Mouse (Mus musculus) erythroblast, embryonic 14.5 days (primary cell): ENCODE measurements around the gene Cand2. TPM values are rescaled to one million over a fixed set of nuclear protein-coding genes. Genes with fewer than 3 reads are reported as not detected.

Experiments
- H3K27me3 ChIP-seq: 2 replicates; pipeline ENCODE4 v1.6.1; 2012; ENCODE audit warnings: inconsistent platforms; ENCODE audit not compliant: control insufficient read depth
- H3K36me3 ChIP-seq: 2 replicates; pipeline ENCODE4 v1.6.1; 2012; ENCODE audit warnings: mild to moderate bottlenecking, inconsistent platforms; ENCODE audit not compliant: control insufficient read depth
- H3K4me1 ChIP-seq: 2 replicates; pipeline ENCODE4 v1.6.1; 2012; ENCODE audit warnings: inconsistent platforms; ENCODE audit not compliant: control insufficient read depth
- H3K4me3 ChIP-seq: replicated peaks from 2 replicates; pipeline ENCODE3; 2012; ENCODE audit warnings: moderate library complexity, mild to moderate bottlenecking, inconsistent platforms
- H3K9me3 ChIP-seq: 2 replicates; pipeline ENCODE4 v1.6.1; 2012; ENCODE audit warnings: low read length, inconsistent platforms, mixed read lengths; ENCODE audit not compliant: control insufficient read depth
- GATA1 ChIP-seq: IDR thresholded peaks from 2 replicates; pipeline ENCODE4 v1.6.1; 2012; ENCODE audit warnings: low read length, inconsistent platforms, mixed read lengths
- TAL1 ChIP-seq: IDR thresholded peaks from 3 replicates; pipeline ENCODE4 v1.6.1; 2012; ENCODE audit warnings: low read length, inconsistent platforms, mixed read lengths
- polyA plus RNA-seq: library from polyadenylated mRNA; stranded (reverse); fragments of >175 nt; gene quantifications from 2 replicates; pipeline ENCODE4 v1.2.3, GENCODE M21; 2012

The Cand2 gene
- polyA plus RNA-seq, 1 experiment: 0.03 TPM

- no peak overlapping the region for H3K4me3 ChIP-seq
- H3K27me3 ChIP-seq: no peaks in the 10 kb centered on the region; the same call in 1 of the 2 replicates
- no peaks in the 10 kb centered on the region for H3K36me3 ChIP-seq
- peaks cover 42% of the 10 kb centered on the region for H3K4me1 ChIP-seq
- TF ChIP-seq TAL1: no peak
- no peak for TF ChIP-seq GATA1
- no peaks in the 10 kb centered on the region for H3K9me3 ChIP-seq
Observed at GRCm38 (mm10) chr6:115833861-115834260, 59.5 kb downstream of the Cand2 start.

- Histone ChIP-seq H3K9me3 (no peaks in the 10 kb centered on the region), H3K4me1 (peaks cover 26% of the 10 kb centered on the region), H3K4me3 (peak within 1 kb of the TSS; percentile 53), H3K27me3 (no peaks in the 10 kb centered on the region; the same call in 1 of the 2 replicates), H3K36me3 (peaks cover 33% of the 10 kb centered on the region)
- TF ChIP-seq GATA1 (no peak), TAL1 (no peak)
Observed at GRCm38 (mm10) chr6:115838161-115838597, 63.8 kb downstream of the Cand2 start, which contains the start of gene Efcab12. Gene Efcab12, minus strand, starts transcription at chr6:115838412.

- Histone ChIP-seq H3K36me3 (peaks cover 38% of the 10 kb centered on the region), H3K4me1 (peaks cover 26% of the 10 kb centered on the region), H3K9me3 (no peaks in the 10 kb centered on the region), H3K27me3 (no peaks in the 10 kb centered on the region; the same call in 1 of the 2 replicates), H3K4me3 (peak overlapping the region; percentile 53)
- TF ChIP-seq GATA1 (no peak), TAL1 (no peak)
Observed at GRCm38 (mm10) chr6:115838745-115839144, 64.4 kb downstream of the Cand2 start.

DNA sequence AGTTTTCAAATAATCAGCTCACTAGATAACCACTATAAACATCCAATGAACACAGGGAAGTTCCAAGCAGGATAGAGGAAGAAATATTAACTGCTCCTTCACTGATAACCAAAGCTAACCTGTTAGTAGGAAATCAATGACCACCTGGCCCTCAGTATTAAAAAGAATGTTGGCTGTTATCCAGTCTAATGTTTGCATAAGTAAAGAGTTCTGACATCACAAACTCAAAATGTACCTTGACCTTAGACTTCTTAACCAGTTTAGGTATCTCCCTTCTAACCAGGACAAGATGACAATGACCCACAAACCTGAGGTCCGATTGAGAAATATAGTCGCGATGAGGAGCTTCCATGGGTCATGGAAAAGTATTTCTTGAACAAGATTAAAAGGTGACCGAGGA, 70.7 kb downstream of the Cand2 start:
- Histone ChIP-seq H3K36me3 (peaks cover 90% of the 10 kb centered on the region), H3K4me1 (peaks cover 6% of the 10 kb centered on the region), H3K9me3 (no peaks in the 10 kb centered on the region), H3K27me3 (no peaks in the 10 kb centered on the region), H3K4me3 (no peak overlapping the region)
- TF ChIP-seq TAL1: no peak
- TF ChIP-seq GATA1: no peak

DNA sequence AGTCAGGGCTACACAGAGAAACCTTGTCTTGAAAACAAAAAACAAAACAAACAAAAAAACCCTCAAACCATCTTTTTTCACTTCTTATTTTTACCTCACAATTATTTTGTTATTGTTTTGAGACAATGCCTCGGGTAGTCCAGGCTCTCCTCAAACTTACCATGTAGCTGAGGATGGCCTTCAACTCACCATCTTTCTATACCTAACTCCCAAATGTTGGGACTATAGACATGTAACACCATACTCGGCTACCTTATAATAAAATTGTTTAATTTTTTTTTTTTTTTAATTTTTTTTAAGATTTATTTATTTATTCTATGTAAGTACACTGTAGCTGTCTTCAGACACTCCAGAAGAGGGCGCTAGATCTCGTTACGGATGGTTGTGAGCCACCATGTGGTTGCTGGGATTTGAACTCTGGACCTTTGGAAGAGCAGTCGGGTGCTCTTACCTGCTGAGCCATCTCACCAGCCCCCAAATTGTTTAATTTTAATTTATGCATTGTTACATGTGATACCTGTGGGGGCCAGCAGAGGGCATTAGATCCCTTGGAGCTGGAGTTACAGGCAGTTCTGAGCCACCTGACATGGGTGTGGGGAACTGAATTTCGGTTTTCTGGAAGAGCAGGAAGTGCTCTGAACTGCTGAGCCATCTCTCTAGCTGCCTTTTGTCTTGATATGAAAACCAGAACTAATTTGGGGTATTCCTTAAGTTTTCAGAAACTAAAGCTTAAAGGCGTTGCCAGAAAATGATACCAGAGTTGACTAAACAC, 72.5 kb downstream of the Cand2 start:
- no peaks in the 10 kb centered on the region for H3K9me3 ChIP-seq
- peaks cover 14% of the 10 kb centered on the region for H3K4me1 ChIP-seq
- no peak overlapping the region for H3K4me3 ChIP-seq
- H3K36me3 ChIP-seq: peaks cover 93% of the 10 kb centered on the region
- no peak for TF ChIP-seq GATA1
- no peak for TF ChIP-seq TAL1
- H3K27me3 ChIP-seq: no peaks in the 10 kb centered on the region

DNA sequence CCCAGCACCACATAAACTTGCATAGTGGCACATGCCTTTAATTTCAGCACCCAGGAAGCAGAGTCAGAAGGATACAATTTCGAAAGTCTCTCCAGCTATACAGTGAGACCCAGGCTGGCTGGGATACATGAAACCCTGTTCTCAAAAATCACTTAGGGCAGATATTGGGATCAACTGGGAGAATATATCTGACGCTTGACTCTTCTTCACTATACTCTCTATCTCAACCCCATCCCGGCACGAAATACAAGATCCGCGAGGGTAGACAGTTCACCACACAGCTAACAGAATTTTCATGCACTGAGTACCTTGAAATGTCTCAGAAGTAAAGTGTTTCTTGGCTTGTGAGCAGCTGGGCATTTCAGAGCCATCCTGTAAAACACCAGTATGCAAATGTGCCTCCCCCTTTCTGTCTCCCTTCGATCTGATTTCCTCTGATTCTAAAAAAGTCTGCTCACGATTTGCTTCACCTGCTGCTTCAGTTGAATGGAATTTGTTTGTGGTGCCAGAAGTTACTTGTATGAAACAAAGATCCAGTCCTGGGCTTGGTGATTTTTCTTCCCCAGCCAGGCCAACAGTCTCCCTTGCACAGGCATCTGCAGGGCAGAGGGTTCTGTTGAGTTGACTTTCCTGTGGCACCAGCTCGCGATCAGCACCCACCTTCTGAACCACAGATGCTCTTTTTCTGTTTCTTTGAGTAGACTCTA, 74.4 kb downstream of the Cand2 start:
- H3K4me3 ChIP-seq: no peak overlapping the region
- no peaks in the 10 kb centered on the region for H3K27me3 ChIP-seq
- H3K36me3 ChIP-seq: peaks cover 75% of the 10 kb centered on the region
- H3K4me1 ChIP-seq: peaks cover 30% of the 10 kb centered on the region
- TF ChIP-seq GATA1 (no peak), TAL1 (no peak)
- H3K9me3 ChIP-seq: no peaks in the 10 kb centered on the region

GRCm38 (mm10) chr6:115852446-115853090, 78.2 kb downstream of the Cand2 start:
- H3K9me3 ChIP-seq: no peaks in the 10 kb centered on the region
- H3K4me3 ChIP-seq: peak overlapping the region; percentile 77
- no peak for TF ChIP-seq TAL1
- TF ChIP-seq GATA1: no peak
- peaks cover 36% of the 10 kb centered on the region for H3K4me1 ChIP-seq
- H3K36me3 ChIP-seq: peaks cover 41% of the 10 kb centered on the region
- no peaks in the 10 kb centered on the region for H3K27me3 ChIP-seq

GRCm38 (mm10) chr6:115853091-115853813, 78.9 kb downstream of the Cand2 start, which contains the start of the genes Mbd4 and Ift122:
Gene Mbd4, minus strand, starts transcription at chr6:115853371.
Gene Ift122, plus strand, starts transcription at chr6:115853470.
- Histone ChIP-seq H3K4me3 (peak within 1 kb of the TSS; percentile 77), H3K9me3 (no peaks in the 10 kb centered on the region), H3K4me1 (peaks cover 36% of the 10 kb centered on the region), H3K27me3 (no peaks in the 10 kb centered on the region), H3K36me3 (peaks cover 34% of the 10 kb centered on the region)
- TF ChIP-seq TAL1 (no peak), GATA1 (no peak)
